Mouse (Mus musculus): Measurements from ENCODE around the gene Rfx4. TPM values are rescaled to one million over a fixed set of nuclear protein-coding genes. Genes with fewer than 3 reads are reported as not detected.

The Rfx4 gene
- total and polyA plus RNA-seq, 2 experiments: 1.8 to 5.1 TPM

DNA sequence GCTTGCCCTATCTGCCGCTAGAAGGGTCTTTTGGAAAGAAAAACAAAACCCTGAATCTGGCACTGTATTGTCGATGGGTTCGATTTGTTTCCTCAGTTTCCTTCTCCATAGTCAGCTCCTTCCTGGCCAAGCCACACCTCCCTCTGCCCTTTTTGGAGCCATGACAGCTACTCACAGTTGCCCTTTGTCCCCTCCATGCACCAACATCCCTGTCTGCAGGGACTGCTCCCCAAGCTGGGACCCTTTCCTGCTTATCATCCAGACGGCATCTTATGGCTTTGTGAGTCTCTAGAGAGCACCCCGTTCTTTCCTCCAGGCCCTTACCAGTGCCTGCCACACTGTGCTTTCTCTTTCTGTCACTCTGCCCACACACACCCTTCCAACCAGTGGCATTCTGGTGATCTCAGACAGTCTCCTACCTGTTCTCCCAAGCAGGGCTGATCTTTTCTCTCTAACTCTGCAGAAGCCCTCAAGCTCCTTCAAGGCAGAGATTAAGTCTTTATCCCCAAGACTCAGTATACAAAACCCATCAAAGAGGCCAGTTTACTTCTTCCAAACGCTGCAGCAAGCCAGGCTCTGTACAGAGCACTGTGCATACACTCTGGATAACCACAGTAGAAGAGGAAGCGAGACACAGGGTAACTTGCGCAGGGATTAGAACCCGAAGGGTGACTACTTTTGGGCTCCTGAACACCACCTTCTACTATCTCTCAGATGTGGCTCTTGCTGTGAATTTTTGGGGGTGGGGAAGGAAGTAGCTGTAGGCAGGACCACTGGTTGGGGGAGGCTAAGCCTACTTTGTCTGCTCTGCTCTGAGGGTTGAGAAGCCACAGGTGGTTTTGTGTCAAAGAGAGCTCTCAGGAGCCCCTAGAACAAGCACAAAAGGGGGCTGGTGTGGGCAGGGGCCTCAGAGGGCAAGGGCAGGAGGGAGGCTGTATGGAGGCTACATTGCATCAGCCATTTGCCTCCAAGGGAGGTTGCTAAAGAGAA is 141.4 kb downstream of the Rfx4 start:
- no peak overlapping the region for H3K4me3 ChIP-seq (ENCODE audit: insufficient read depth, low read depth, low read length)
- no peaks in the 10 kb centered on the region for H3K79me2 ChIP-seq (ENCODE audit: control insufficient read depth, insufficient read depth, low read length)
- H3K27ac ChIP-seq (replicated peaks; ENCODE audit: insufficient read depth, low read depth, low read length): no peak overlapping the region
- DNase-seq (ENCODE audit: extremely low read depth, low read depth, low spot score): peak; percentile 56
- H3K36me3 ChIP-seq (ENCODE audit: control insufficient read depth, insufficient read depth, low read length): no peaks in the 10 kb centered on the region
- 54% methylated on average over 9 of the region's 9 CpGs for WGBS
- no peak overlapping the region for H3K9ac ChIP-seq (ENCODE audit: low read depth, low read length)
- no peak for TF ChIP-seq POLR2A (IDR thresholded peaks at IDR 0.05; ENCODE audit: extremely low read depth, insufficient read depth, low read length)
- no peak for TF ChIP-seq CTCF (IDR thresholded peaks at IDR 0.05; ENCODE audit: low read depth, low read length)
- H3K4me1 ChIP-seq (ENCODE audit: control insufficient read depth, insufficient read depth, low read length): no peaks in the 10 kb centered on the region; the same call in none of the 2 replicates
- no peaks in the 10 kb centered on the region for H3K27me3 ChIP-seq (ENCODE audit: control insufficient read depth, insufficient read depth, low read length)

DNA sequence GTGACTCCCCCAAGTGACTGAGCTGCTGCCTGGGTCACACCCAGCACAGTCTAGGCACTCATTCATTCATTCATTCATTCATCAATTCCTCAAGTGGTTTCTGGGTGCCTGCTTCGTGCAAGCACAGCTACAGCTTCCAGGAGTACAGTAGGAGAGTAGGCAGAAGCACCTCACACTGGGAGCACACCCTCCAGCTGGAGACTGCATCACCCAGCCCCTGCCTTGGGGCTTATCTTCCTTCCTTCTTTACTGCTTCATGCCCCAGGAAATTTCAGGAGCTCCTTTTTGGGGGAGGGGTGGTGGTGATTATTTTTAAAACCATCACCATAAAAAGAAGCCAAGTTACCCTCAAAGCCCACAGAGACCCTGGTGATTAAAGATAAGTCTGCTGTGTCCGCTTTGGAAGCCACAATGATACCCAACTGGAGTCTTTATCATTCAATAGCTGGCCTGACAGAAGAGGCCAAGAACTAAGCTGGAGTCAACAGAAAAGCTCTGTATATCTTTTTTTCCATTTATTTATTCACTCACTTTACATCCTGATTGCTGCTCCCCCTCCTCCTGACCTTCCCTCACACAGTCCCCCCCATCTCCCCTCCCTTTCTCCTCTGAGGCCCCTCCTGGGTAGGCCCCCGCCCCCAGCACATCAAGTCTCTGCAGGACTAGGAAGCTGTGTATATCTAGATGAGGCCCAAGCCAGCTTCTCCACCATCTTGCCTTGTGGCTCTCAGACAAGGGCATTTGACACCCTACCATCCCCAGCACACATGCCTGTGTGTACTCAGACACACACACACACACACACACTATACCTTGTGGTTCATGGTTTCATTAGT is 142.5 kb downstream of the Rfx4 start:
- H3K36me3 ChIP-seq (ENCODE audit: control insufficient read depth, insufficient read depth, low read length): no peaks in the 10 kb centered on the region
- H3K9ac ChIP-seq (ENCODE audit: low read depth, low read length): no peak overlapping the region
- no peaks in the 10 kb centered on the region for H3K79me2 ChIP-seq (ENCODE audit: control insufficient read depth, insufficient read depth, low read length)
- TF ChIP-seq POLR2A (IDR thresholded peaks at IDR 0.05; ENCODE audit: extremely low read depth, insufficient read depth, low read length) (no peak), CTCF (IDR thresholded peaks at IDR 0.05; ENCODE audit: low read depth, low read length) (no peak)
- DNase-seq (ENCODE audit: extremely low read depth, low read depth, low spot score): no peak
- no peak overlapping the region for H3K4me3 ChIP-seq (ENCODE audit: insufficient read depth, low read depth, low read length)
- H3K27me3 ChIP-seq (ENCODE audit: control insufficient read depth, insufficient read depth, low read length): no peaks in the 10 kb centered on the region
- 91% methylated on average over 3 of the region's 3 CpGs for WGBS
- H3K4me1 ChIP-seq (ENCODE audit: control insufficient read depth, insufficient read depth, low read length): no peaks in the 10 kb centered on the region; the same call in none of the 2 replicates
- no peak overlapping the region for H3K27ac ChIP-seq (replicated peaks; ENCODE audit: insufficient read depth, low read depth, low read length)

DNA sequence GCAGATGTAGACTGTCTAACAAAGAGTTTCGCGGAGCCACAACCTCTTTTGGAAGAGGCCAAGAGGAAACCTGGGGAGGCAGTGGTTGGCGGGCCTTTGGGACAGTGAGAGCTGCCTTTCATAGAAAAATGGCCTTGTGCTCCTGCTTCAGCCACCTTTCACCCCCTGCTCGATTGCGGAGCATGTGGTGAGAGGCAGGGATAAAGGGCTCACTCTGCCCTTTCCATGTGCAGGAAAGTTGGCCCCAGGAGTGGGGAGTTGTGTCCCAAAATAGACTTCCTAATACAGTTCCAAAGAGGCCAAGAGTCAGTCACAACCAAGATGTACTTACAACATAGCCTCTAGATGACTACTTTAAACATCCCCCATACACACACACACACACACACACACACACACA is 145.8 kb downstream of the Rfx4 start:
- no peaks in the 10 kb centered on the region for H3K79me2 ChIP-seq (ENCODE audit: control insufficient read depth, insufficient read depth, low read length)
- H3K27me3 ChIP-seq (ENCODE audit: control insufficient read depth, insufficient read depth, low read length): no peaks in the 10 kb centered on the region
- no peak overlapping the region for H3K27ac ChIP-seq (replicated peaks; ENCODE audit: insufficient read depth, low read depth, low read length)
- WGBS: 74% methylated on average over 5 of the region's 5 CpGs
- TF ChIP-seq POLR2A (IDR thresholded peaks at IDR 0.05; ENCODE audit: extremely low read depth, insufficient read depth, low read length) (no peak), CTCF (IDR thresholded peaks at IDR 0.05; ENCODE audit: low read depth, low read length) (no peak)
- peak; percentile 73 for DNase-seq (ENCODE audit: extremely low read depth, low read depth, low spot score)
- no peaks in the 10 kb centered on the region for H3K36me3 ChIP-seq (ENCODE audit: control insufficient read depth, insufficient read depth, low read length)
- H3K9ac ChIP-seq (ENCODE audit: low read depth, low read length): no peak overlapping the region
- no peak overlapping the region for H3K4me3 ChIP-seq (ENCODE audit: insufficient read depth, low read depth, low read length)
- no peaks in the 10 kb centered on the region; the same call in none of the 2 replicates for H3K4me1 ChIP-seq (ENCODE audit: control insufficient read depth, insufficient read depth, low read length)

DNA sequence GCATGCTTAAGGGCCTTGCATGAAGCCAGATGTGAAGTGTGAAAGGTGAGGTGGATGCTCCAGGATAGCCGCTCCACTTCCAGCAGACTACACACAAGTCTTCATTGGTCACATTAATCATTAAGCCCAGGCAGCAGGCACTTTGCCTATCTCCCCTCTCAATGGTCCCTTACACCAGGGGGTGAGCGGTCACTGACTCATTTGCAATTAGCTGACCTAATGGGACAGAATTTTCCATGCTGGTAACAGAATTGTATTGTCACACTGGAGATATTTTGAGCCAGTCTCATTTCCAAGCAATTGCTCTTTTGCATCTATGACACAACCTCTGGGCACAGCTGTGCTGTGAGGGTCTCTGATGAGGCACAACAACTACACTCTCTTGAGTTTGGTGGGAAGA is 146.4 kb downstream of the Rfx4 start:
- no peaks in the 10 kb centered on the region for H3K27me3 ChIP-seq (ENCODE audit: control insufficient read depth, insufficient read depth, low read length)
- no peak overlapping the region for H3K27ac ChIP-seq (replicated peaks; ENCODE audit: insufficient read depth, low read depth, low read length)
- TF ChIP-seq POLR2A (IDR thresholded peaks at IDR 0.05; ENCODE audit: extremely low read depth, insufficient read depth, low read length) (no peak), CTCF (IDR thresholded peaks at IDR 0.05; ENCODE audit: low read depth, low read length) (no peak)
- H3K4me3 ChIP-seq (ENCODE audit: insufficient read depth, low read depth, low read length): no peak overlapping the region
- 57% methylated on average over 2 of the region's 2 CpGs for WGBS
- no peaks in the 10 kb centered on the region for H3K79me2 ChIP-seq (ENCODE audit: control insufficient read depth, insufficient read depth, low read length)
- H3K4me1 ChIP-seq (ENCODE audit: control insufficient read depth, insufficient read depth, low read length): no peaks in the 10 kb centered on the region; the same call in 1 of the 2 replicates
- no peak overlapping the region for H3K9ac ChIP-seq (ENCODE audit: low read depth, low read length)
- DNase-seq (ENCODE audit: extremely low read depth, low read depth, low spot score): peak; percentile 53
- H3K36me3 ChIP-seq (ENCODE audit: control insufficient read depth, insufficient read depth, low read length): no peaks in the 10 kb centered on the region

DNA sequence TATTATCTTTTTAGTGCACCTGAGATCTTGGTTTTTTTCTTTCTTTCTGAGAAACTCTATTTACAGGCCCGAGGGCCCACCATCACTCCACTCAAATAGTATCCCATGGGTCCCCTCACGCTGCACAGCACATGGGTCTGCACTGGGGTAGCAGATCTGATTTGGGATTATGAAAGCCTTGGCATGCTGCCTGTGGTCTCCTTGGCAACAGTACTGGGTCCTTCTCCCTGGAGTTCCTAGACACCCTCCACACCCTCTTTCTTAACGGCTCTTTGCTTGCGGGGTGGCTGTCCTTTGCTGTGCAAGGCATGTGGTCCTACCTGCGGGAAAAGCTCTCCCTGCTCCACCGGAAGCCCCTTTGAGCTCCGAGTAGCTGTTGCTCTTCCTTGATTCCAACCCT is 147.4 kb downstream of the Rfx4 start:
- H3K36me3 ChIP-seq (ENCODE audit: control insufficient read depth, insufficient read depth, low read length): no peaks in the 10 kb centered on the region
- DNase-seq (ENCODE audit: extremely low read depth, low read depth, low spot score): no peak
- TF ChIP-seq POLR2A (IDR thresholded peaks at IDR 0.05; ENCODE audit: extremely low read depth, insufficient read depth, low read length) (no peak), CTCF (IDR thresholded peaks at IDR 0.05; ENCODE audit: low read depth, low read length) (no peak)
- no peak overlapping the region for H3K27ac ChIP-seq (replicated peaks; ENCODE audit: insufficient read depth, low read depth, low read length)
- H3K4me1 ChIP-seq (ENCODE audit: control insufficient read depth, insufficient read depth, low read length): peaks cover 2% of the 10 kb centered on the region
- no peak overlapping the region for H3K4me3 ChIP-seq (ENCODE audit: insufficient read depth, low read depth, low read length)
- no peaks in the 10 kb centered on the region for H3K27me3 ChIP-seq (ENCODE audit: control insufficient read depth, insufficient read depth, low read length)
- WGBS: 78% methylated on average over 7 of the region's 7 CpGs
- H3K79me2 ChIP-seq (ENCODE audit: control insufficient read depth, insufficient read depth, low read length): no peaks in the 10 kb centered on the region
- no peak overlapping the region for H3K9ac ChIP-seq (ENCODE audit: low read depth, low read length)

Measured in liver, adult 2 months (tissue).